ENCODE assay signal across 15 mouse cellular contexts in the genomic region with DNA sequence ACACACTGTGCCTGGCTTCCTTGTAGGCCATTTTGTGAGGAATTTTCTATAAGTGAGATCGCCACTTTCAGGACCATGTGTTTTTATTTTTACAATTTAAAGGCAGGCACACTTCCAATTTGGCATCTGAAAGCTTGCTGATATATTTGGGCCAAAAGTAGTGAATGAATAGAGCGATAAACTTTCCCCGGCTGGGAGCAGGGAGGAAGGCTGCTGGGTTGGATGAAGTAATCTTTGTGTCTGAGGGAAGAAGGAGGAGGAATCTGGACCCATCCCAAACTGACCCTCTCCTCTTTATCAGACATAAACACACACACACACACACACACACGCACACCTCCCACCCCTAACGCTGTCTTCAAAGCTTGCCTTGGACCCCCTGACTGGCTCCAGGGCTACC. TPM values are rescaled to one million over a fixed set of nuclear protein-coding genes. Genes with fewer than 3 reads are reported as not detected.
DNase-seq lines count a peak whose midpoint lies in the region; ATAC-seq and TF ChIP-seq lines count a peak whose summit lies in the region.
"Had no signal": no experiment of that assay in that cellular context is flagged by ENCODE, and none has a peak within 500 bp of the region (broad histone marks: within the 10 kb centered on the region; RNA-seq: fewer than 3 reads in every experiment).

No protein-coding gene starts in this region.

- no peak for DNase-seq in heart, adult 18-20 months
- DNase-seq in testis, postnatal 14 days (ENCODE audit: low spot score) = no peak
- DNase-seq: cerebellum, postnatal 25 days; liver; thymus, postnatal 14 days had no signal

- TF ChIP-seq POLR2A in testis, adult 2 months (IDR thresholded peaks at IDR 0.05; ENCODE audit: control insufficient read depth, low read depth, low read length) = no peak

- no peaks in the 10 kb centered on the region for H3K9me3 ChIP-seq in heart, embryonic 15.5 days (replicated peaks)
- H3K9me3 ChIP-seq in intestine, embryonic 15.5 days = no peaks in the 10 kb centered on the region
- H3K9me3 ChIP-seq: midbrain, embryonic 12.5 days had no signal

- H3K4me3 ChIP-seq in heart, embryonic 15.5 days = no peak overlapping the region
- H3K4me3 ChIP-seq in testis, adult 2 months (ENCODE audit: control insufficient read depth, low read depth, low read length) = no peak overlapping the region
- H3K4me3 ChIP-seq in intestine, embryonic 15.5 days (replicated peaks) = no peak overlapping the region
- H3K4me3 ChIP-seq: layer of hippocampus, adult 2 months; midbrain, embryonic 12.5 days had no signal

- ATAC-seq in heart, embryonic 15.5 days (replicated peaks; ENCODE audit: insufficient number of reproducible peaks, insufficient read depth, low FRiP score, low read depth) = no peak
- ATAC-seq in intestine, embryonic 15.5 days = no peak
- no peak for ATAC-seq in monocyte, adult 5-6 weeks (replicated peaks; ENCODE audit: insufficient number of reproducible peaks, low FRiP score, low TSS enrichment, poor library complexity, severe bottlenecking)
- ATAC-seq in CD4-positive, CD25-positive, alpha-beta regulatory T cell, adult 4 months = no peak

- no peaks in the 10 kb centered on the region for H3K36me3 ChIP-seq in heart, embryonic 15.5 days
- no peaks in the 10 kb centered on the region for H3K36me3 ChIP-seq in testis, adult 2 months (ENCODE audit: control insufficient read depth, insufficient read depth, low read length)
- no peaks in the 10 kb centered on the region for H3K36me3 ChIP-seq in intestine, embryonic 15.5 days
- H3K36me3 ChIP-seq: midbrain, embryonic 12.5 days had no signal

- H3K9ac ChIP-seq in heart, embryonic 15.5 days = 0 out of 2 replicates have a peak overlapping the region, but pooled peaks have one; percentile 21
- no peak overlapping the region for H3K9ac ChIP-seq in intestine, embryonic 15.5 days
- H3K9ac ChIP-seq: midbrain, embryonic 12.5 days had no signal

- peak overlapping the region; percentile 79 for H3K27ac ChIP-seq in heart, embryonic 15.5 days
- H3K27ac ChIP-seq in testis, adult 2 months (ENCODE audit: control insufficient read depth, insufficient read depth, low read depth, low read length) = peak overlapping the region; percentile 38; the same call in 1 of the 2 replicates
- peak overlapping the region; percentile 61 for H3K27ac ChIP-seq in intestine, embryonic 15.5 days
- H3K27ac ChIP-seq: layer of hippocampus, adult 2 months; midbrain, embryonic 12.5 days had no signal

- no peaks in the 10 kb centered on the region for H3K27me3 ChIP-seq in heart, embryonic 15.5 days
- no peaks in the 10 kb centered on the region for H3K27me3 ChIP-seq in testis, adult 2 months (ENCODE audit: control insufficient read depth, insufficient read depth, low read length)
- H3K27me3 ChIP-seq in intestine, embryonic 15.5 days (replicated peaks) = no peaks in the 10 kb centered on the region

- peak overlapping the region; percentile 13; the same call in 1 of the 2 replicates for H3K4me2 ChIP-seq in heart, embryonic 15.5 days
- H3K4me2 ChIP-seq in intestine, embryonic 15.5 days (replicated peaks) = no peak overlapping the region
- H3K4me2 ChIP-seq: midbrain, embryonic 12.5 days had no signal

- TF ChIP-seq CTCF in testis, adult 2 months (IDR thresholded peaks at IDR 0.05; ENCODE audit: control insufficient read depth, insufficient read depth, insufficient replicate concordance, low read depth, low read length) = no peak

- H3K4me1 ChIP-seq in heart, embryonic 15.5 days (replicated peaks) = peaks cover 36% of the 10 kb centered on the region
- H3K4me1 ChIP-seq in testis, adult 2 months (ENCODE audit: control insufficient read depth, insufficient read depth, low read length) = peaks cover 11% of the 10 kb centered on the region
- peaks cover 27% of the 10 kb centered on the region for H3K4me1 ChIP-seq in intestine, embryonic 15.5 days (replicated peaks)

- 38% methylated on average over 5 of the region's 5 CpGs for WGBS in heart, embryonic 15.5 days
- WGBS in intestine, embryonic 15.5 days = 37% methylated on average over 5 of the region's 5 CpGs

RNA-seq across cellular contexts. Expression of a gene that starts 8.9 kb away (rescaled TPM):
- polyA plus RNA-seq in heart, embryonic 15.5 days (2015; fragmentation: Nextera tagmentation; extraction: Ambion mirVana) = 20.9 TPM in 2 replicates
- 10 to 100 TPM; 13.6 to 19.5 TPM for total RNA-seq in heart, adult 18-20 months (2021)
- polyA plus RNA-seq in testis, adult 2 months (2012; rRNA removed) = 34.6 and 38.4 TPM in 2 replicates
- 18.6 and 19.8 TPM in 2 replicates for polyA plus RNA-seq in intestine, embryonic 15.5 days (2015; fragmentation: Nextera tagmentation; extraction: Ambion mirVana)
- total RNA-seq in monocyte, adult 5-6 weeks (2017) = 5.2 to 10.7 TPM (median 7.8 TPM) in 3 replicates
- polyA plus RNA-seq in CD4-positive, CD25-positive, alpha-beta regulatory T cell, adult 4 months (2017; shearing (Covaris generic)) = 10 to 100 TPM in 1 of 2 experiments, 1 to 10 TPM in 1; 9.9 to 18.6 TPM

RNA-seq across cellular contexts. Expression of a gene that starts 13.0 kb away (rescaled TPM):
- polyA plus RNA-seq in heart, embryonic 15.5 days (2015; fragmentation: Nextera tagmentation; extraction: Ambion mirVana) = 33.5 and 46.2 TPM in 2 replicates
- 10 to 100 TPM; 34.0 to 35.1 TPM for total RNA-seq in heart, adult 18-20 months (2021)
- 81.6 and 82.6 TPM in 2 replicates for polyA plus RNA-seq in testis, adult 2 months (2012; rRNA removed)
- polyA plus RNA-seq in intestine, embryonic 15.5 days (2015; fragmentation: Nextera tagmentation; extraction: Ambion mirVana) = 56.9 and 58.2 TPM in 2 replicates
- 85.9 to 113 TPM (median 106 TPM) in 3 replicates for total RNA-seq in monocyte, adult 5-6 weeks (2017)
- polyA plus RNA-seq in CD4-positive, CD25-positive, alpha-beta regulatory T cell, adult 4 months (2017; shearing (Covaris generic)) = 10 to 100 TPM; 14.5 to 23.4 TPM

RNA-seq across cellular contexts. Expression of a gene that starts 27.4 kb away (rescaled TPM):
- polyA plus RNA-seq in heart, embryonic 15.5 days (2015; fragmentation: Nextera tagmentation; extraction: Ambion mirVana) = 0.32 and 0.52 TPM in 2 replicates
- total RNA-seq in heart, adult 18-20 months (2021) = not detected
- polyA plus RNA-seq in testis, adult 2 months (2012; rRNA removed) = 0.64 and 0.87 TPM in 2 replicates
- 2.1 and 2.9 TPM in 2 replicates for polyA plus RNA-seq in intestine, embryonic 15.5 days (2015; fragmentation: Nextera tagmentation; extraction: Ambion mirVana)
- not detected in 3 replicates for total RNA-seq in monocyte, adult 5-6 weeks (2017)
- polyA plus RNA-seq in CD4-positive, CD25-positive, alpha-beta regulatory T cell, adult 4 months (2017; shearing (Covaris generic)) = not detected
- total RNA-seq: adrenal gland, postnatal 14 days; heart, postnatal 10 days; layer of hippocampus, adult 2 months had no signal
- polyA plus RNA-seq: forebrain, embryonic 11.5 days; midbrain, embryonic 12.5 days had no signal
